Mouse (Mus musculus) left cerebral cortex, postnatal 10 days (tissue): ENCODE data around the gene Adipor1. TPM values are rescaled to one million over a fixed set of nuclear protein-coding genes. Genes with fewer than 3 reads are reported as not detected.

Experiments
- DNase-seq, 2 experiments: peaks; one replicate each; pipeline ENCODE4 v3.0.0; 2021 to 2022; ENCODE audit warnings: low spot score in 2 of 2, mixed read lengths in 1 of 2; ENCODE audit errors: extremely low spot score in 1 of 2
- intact Hi-C: fragments of 180-260 bp; cut with DNase I; formaldehyde crosslinking; loops from one replicate; pipeline ENCODE4 v1.15.1; 2025
- total RNA-seq, 2 experiments: library from RNA; stranded (reverse); gene quantifications; 2 replicates each; pipeline ENCODE4 v1.2.3; 2021

Gene Adipor1
- total RNA-seq, 2 experiments from 2014 or later: 62.3 TPM

- DNase-seq: no peak
- intact Hi-C loops: no loop called here
Observed at GRCm38 (mm10) chr1:134456060-134456459, 40.9 kb downstream of the Adipor1 start.

- intact Hi-C loops: no loop called here
- DNase-seq: no peak
Observed at GRCm38 (mm10) chr1:134458139-134458727, 43.1 kb downstream of the Adipor1 start.

GRCm38 (mm10) chr1:134460294-134461284 lies 45.4 kb downstream of the Adipor1 start:
- intact Hi-C loops: no loop called here
- no peak for DNase-seq

Other genes starting within 250 kb of the Adipor1 start
- gene Chil1, start 233.2 kb upstream of the Adipor1 start, total RNA-seq: 1 to 10 TPM; 5.0 to 5.9 TPM
- not detected for gene Mybph, start 221.9 kb upstream of the Adipor1 start, total RNA-seq
- gene Adora1, start 179.9 kb upstream of the Adipor1 start, total RNA-seq: 100 to 1,000 TPM; 154 to 165 TPM
- not detected for gene Myog, start 125.4 kb upstream of the Adipor1 start, total RNA-seq
- gene Ppfia4, start 82.5 kb upstream of the Adipor1 start, total RNA-seq: 10 to 100 TPM; 78.0 to 78.3 TPM
- gene Tmem183a, start 53.4 kb upstream of the Adipor1 start, total RNA-seq: 10 to 100 TPM; 86.5 to 96.6 TPM
- gene 4933406M09Rik, start 29.4 kb upstream of the Adipor1 start, total RNA-seq: not detected
- gene Cyb5r1, start 9.8 kb upstream of the Adipor1 start, total RNA-seq: 10 to 100 TPM; 20.4 to 24.1 TPM
- 10 to 100 TPM; 36.0 to 36.4 TPM for gene Klhl12, start 40.2 kb downstream of the Adipor1 start, total RNA-seq
- 10 to 100 TPM; 36.1 to 39.4 TPM for gene Rabif, start 79.3 kb downstream of the Adipor1 start, total RNA-seq
- gene Mgat4e, start 134.3 kb downstream of the Adipor1 start, total RNA-seq: under 1 TPM in 1 of 2 experiments, not detected in 1; 0.24 TPM
- gene Kdm5b, start 144.8 kb downstream of the Adipor1 start, total RNA-seq: 10 to 100 TPM; 63.8 to 66.6 TPM
- gene Syt2, start 231.3 kb downstream of the Adipor1 start, total RNA-seq: 10 to 100 TPM; 17.5 to 23.2 TPM